Mouse (Mus musculus) megakaryocyte progenitor cell, adult 5-6 weeks (primary cell): Measurements from ENCODE around the gene Grin2a. TPM values are rescaled to one million over a fixed set of nuclear protein-coding genes. Genes with fewer than 3 reads are reported as not detected.

Experiments
- ATAC-seq: replicated peaks from 2 replicates; pipeline ENCODE4 v1.8.0; 2016; ENCODE audit warnings: mild to moderate bottlenecking, moderate TSS enrichment, inconsistent platforms; ENCODE audit not compliant: poor library complexity
- total RNA-seq, 2 experiments: library from RNA; stranded (forward) in 1 of 2; stranded (reverse) in 1 of 2; fragments of 157-497, 149-512 nt in 1 of 2; fragments of 200-1000 nt in 1 of 2; gene quantifications; 2 replicates each; pipeline versions ENCODE4 v1.2.3 to v1.2.4; 2015 to 2017

Gene Grin2a
- total RNA-seq, 2 experiments from 2014 or later = not detected

- no peak for ATAC-seq
Measured at GRCm38 (mm10) chr16:9756849-9757248, 238.5 kb downstream of the Grin2a start.

- no peak for ATAC-seq
Measured at GRCm38 (mm10) chr16:9754061-9754460, 241.3 kb downstream of the Grin2a start.

- ATAC-seq = no peak
Measured at GRCm38 (mm10) chr16:9753045-9753444, 242.3 kb downstream of the Grin2a start.

GRCm38 (mm10) chr16:9752600-9752999 lies 242.8 kb downstream of the Grin2a start:
- no peak for ATAC-seq

GRCm38 (mm10) chr16:9751045-9751569 lies 244.3 kb downstream of the Grin2a start:
- no peak for ATAC-seq

- ATAC-seq = no peak
Measured at GRCm38 (mm10) chr16:9749661-9750060, 245.7 kb downstream of the Grin2a start.

GRCm38 (mm10) chr16:9742443-9742842 lies 252.9 kb downstream of the Grin2a start:
- no peak for ATAC-seq

GRCm38 (mm10) chr16:9738679-9739078 lies 256.7 kb downstream of the Grin2a start:
- ATAC-seq = no peak

- no peak for ATAC-seq
Measured at GRCm38 (mm10) chr16:9737131-9737530, 258.2 kb downstream of the Grin2a start.

- ATAC-seq = no peak
Measured at GRCm38 (mm10) chr16:9735365-9736080, 259.8 kb downstream of the Grin2a start.

- no peak for ATAC-seq
Measured at GRCm38 (mm10) chr16:9727603-9728002, 267.8 kb downstream of the Grin2a start.

- no peak for ATAC-seq
Measured at GRCm38 (mm10) chr16:9725578-9726113, 269.7 kb downstream of the Grin2a start.

- no peak for ATAC-seq
Measured at GRCm38 (mm10) chr16:9711398-9711797, 284.0 kb downstream of the Grin2a start.

- no peak for ATAC-seq
Measured at GRCm38 (mm10) chr16:9709921-9710320, 285.4 kb downstream of the Grin2a start.

GRCm38 (mm10) chr16:9697141-9697540 lies 298.2 kb downstream of the Grin2a start:
- no peak for ATAC-seq

- ATAC-seq = no peak
Measured at GRCm38 (mm10) chr16:9694081-9694480, 301.3 kb downstream of the Grin2a start.

- ATAC-seq = no peak
Measured at GRCm38 (mm10) chr16:9688523-9689140, 306.7 kb downstream of the Grin2a start.

- no peak for ATAC-seq
Measured at GRCm38 (mm10) chr16:9680572-9680971, 314.8 kb downstream of the Grin2a start.

- ATAC-seq = no peak
Measured at GRCm38 (mm10) chr16:9679994-9680393, 315.4 kb downstream of the Grin2a start.

- ATAC-seq = no peak
Measured at GRCm38 (mm10) chr16:9678750-9679149, 316.6 kb downstream of the Grin2a start.

GRCm38 (mm10) chr16:9672390-9672789 lies 323.0 kb downstream of the Grin2a start:
- ATAC-seq = no peak

GRCm38 (mm10) chr16:9671222-9671621 lies 324.1 kb downstream of the Grin2a start:
- ATAC-seq = no peak
